In the genomic region with DNA sequence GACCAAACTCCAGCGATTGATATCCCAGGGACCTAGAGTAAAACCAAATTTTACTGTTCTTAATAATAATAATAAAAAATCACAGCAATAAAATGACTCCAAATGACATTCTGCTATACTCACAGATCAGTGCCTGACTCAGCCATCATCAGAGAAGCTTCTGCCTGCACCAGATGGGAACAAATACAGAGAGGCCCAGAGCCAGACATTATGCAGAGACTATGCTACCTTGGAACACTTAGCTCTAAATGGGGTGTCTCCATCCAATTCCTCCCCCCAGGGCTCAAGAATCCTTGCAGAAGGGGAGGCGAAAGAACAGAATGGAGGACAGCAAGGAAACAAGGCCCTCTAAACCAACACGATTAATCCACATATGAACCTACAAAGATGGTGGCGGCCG, we compare ENCODE assay signal across 29 mouse cellular contexts.
DNase-seq lines count a peak whose midpoint lies in the region; ATAC-seq and TF ChIP-seq lines count a peak whose summit lies in the region.
"Had no signal": no experiment of that assay in that cellular context is flagged by ENCODE, and none has a peak within 500 bp of the region (broad histone marks: within the 10 kb centered on the region; RNA-seq: fewer than 3 reads in every experiment).

No protein-coding gene starts in this region.

- no peak for TF ChIP-seq CTCF in layer of hippocampus, adult 2 months (conservative IDR thresholded peaks at IDR 0.05)

- peak overlapping the region; percentile 55; the same call in 1 of the 2 replicates for H3K27ac ChIP-seq in layer of hippocampus, adult 2 months
- H3K27ac ChIP-seq: embryonic facial prominence, embryonic 10.5 days; embryonic facial prominence, embryonic 13.5 days; forebrain, embryonic 12.5 days; forebrain, embryonic 15.5 days; heart, adult 2 months; heart, embryonic 10.5 days; heart, embryonic 13.5 days; hindbrain, embryonic 14.5 days; hindbrain, postnatal 0 days had no signal

- no peak overlapping the region for H3K4me3 ChIP-seq in layer of hippocampus, adult 2 months
- H3K4me3 ChIP-seq: embryonic facial prominence, embryonic 10.5 days; embryonic facial prominence, embryonic 13.5 days; erythroblast, embryonic 14.5 days; forebrain, embryonic 12.5 days; forebrain, embryonic 15.5 days; heart, adult 2 months; heart, embryonic 10.5 days; heart, embryonic 13.5 days had no signal

- no peak for DNase-seq in cerebellum, postnatal 10 days
- peak; percentile 42 for DNase-seq in cerebellum, adult 9-10 months
- DNase-seq in cerebellum, adult 9-11 months: no peak
- peak in 1 of 2 experiments; percentile 66 for DNase-seq in layer of hippocampus, adult 2 months (ENCODE audit: low spot score in 2 of 2)
- DNase-seq in layer of hippocampus, postnatal 25 days (ENCODE audit: extremely low spot score in 1 of 2, low spot score in 1 of 2): no peak
- DNase-seq in frontal cortex, postnatal 14 days (ENCODE audit: low spot score in 2 of 2): no peak
- DNase-seq in kidney, adult 9 months: no peak
- DNase-seq: adrenal gland, adult 8-10 months; adrenal gland, postnatal 25 days; cerebellum, adult 8-10 months; cerebellum, postnatal 36 days; embryo, embryonic 11 days; gastrocnemius, postnatal 10 days; gastrocnemius, postnatal 36 days; heart, adult 2 months; heart, postnatal 14 days; heart, postnatal 4 days had no signal

- ATAC-seq in cerebellum, adult (ENCODE audit: insufficient number of reproducible peaks, low FRiP score, low TSS enrichment): 0 out of 2 replicates have a peak, but pooled peaks have one; percentile 54
- ATAC-seq: activated CD4-positive, CD25-positive, alpha-beta regulatory T cell, adult 4 months; forebrain, embryonic 15.5 days; hindbrain, postnatal 0 days; inflammation-experienced regulatory T-cells, adult 6 months had no signal
